Mouse (Mus musculus): Measurements from ENCODE around the gene Atp13a2.

Gene Atp13a2

DNA sequence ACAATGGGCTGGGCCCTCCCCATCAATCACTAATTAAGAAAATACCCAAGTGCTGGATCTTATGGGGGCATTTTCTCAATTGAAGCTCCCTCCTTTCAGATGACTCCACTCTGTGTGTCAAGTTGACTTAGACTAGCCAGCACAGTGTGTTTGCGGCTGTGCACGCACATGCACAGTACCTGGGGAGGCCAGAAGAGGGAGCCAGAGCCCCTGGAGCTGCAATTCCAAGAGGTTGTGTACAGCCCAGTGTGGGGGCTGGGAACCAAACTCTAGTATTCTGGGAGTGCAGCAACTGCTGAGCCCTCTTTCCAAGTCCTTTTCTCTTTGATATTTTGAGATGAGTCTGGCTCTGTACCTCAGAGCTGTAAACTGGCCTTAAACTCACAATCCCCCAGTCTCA, 5.1 kb upstream of the Atp13a2 start:
- ChIA-PET POLR2A (interaction anchor here (0.6 to 3.7 kb wide), 13 partner anchors 10 to 200 kb away, joined by 3 to 32 read pairs (median 4); no protein-coding TSS in a partner anchor), CTCF (interaction anchor here (0.5 to 2.5 kb wide), 33 partner anchors 10 to 595 kb away, joined by 3 to 14 read pairs (median 4); partner anchors contain the start of gene Fbxo42 (in 1 of the 4))

DNA sequence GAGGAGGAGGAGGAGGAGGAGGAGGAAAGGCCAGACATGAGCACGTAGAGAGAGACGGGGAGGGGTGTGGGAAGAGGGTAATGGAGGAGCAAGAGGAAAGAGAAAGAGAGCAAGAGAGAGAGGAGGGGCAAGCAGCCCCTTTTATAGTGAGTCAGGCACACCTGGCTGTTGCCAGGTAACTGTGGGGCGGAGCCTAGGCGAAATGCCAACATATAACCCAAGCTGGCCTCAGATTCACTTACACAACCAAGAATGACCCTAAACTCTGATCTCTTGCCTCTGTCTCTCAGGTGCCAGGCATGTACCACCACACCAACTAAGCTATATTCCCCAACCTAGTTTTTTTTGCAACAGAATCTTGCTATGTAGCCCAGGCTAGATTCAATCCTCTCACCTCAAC, 3.9 kb upstream of the Atp13a2 start:
- ChIA-PET CTCF (interaction anchor here in 3 of 4 experiments (0.6 to 1.9 kb wide), 11 partner anchors 14 to 96 kb away, joined by 3 to 9 read pairs (median 4); no protein-coding TSS in a partner anchor), POLR2A (interaction anchor here in 3 of 4 experiments (0.7 to 2.1 kb wide), 16 partner anchors 8 to 184 kb away, joined by 3 to 7 read pairs (median 4); partner anchors contain the start of gene Necap2 (in 2 of the 3))

DNA sequence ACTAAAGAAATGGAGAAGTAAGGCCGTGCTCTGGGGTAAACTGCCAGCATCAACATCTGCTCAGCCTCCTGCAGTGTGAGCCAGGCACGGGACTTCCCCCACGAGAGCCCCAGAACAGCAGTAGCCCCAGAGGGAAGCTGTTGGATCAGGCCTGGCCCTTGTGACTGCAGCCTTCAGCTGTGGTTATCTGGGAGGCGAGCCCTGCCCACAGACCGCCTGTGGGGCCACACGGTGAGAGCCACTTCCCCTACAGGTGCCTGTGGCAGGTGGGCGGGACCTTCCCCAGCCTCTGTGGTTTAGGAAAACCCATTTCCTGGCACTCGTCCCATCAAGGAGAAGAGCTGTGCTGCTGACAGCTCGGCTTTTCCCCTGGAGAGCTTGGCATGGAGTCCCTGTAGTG, 3.2 kb upstream of the Atp13a2 start:
- POLR2A ChIA-PET: interaction anchor here in 3 of 4 experiments (0.6 to 2.1 kb wide), 18 partner anchors 8 to 184 kb away, joined by 3 to 9 read pairs (median 4); partner anchors contain the start of gene Necap2 (in 2 of the 3)
- CTCF ChIA-PET: interaction anchor here (1.0 to 1.7 kb wide), 9 partner anchors 12 to 95 kb away, joined by 3 to 5 read pairs (median 4); no protein-coding TSS in a partner anchor

DNA sequence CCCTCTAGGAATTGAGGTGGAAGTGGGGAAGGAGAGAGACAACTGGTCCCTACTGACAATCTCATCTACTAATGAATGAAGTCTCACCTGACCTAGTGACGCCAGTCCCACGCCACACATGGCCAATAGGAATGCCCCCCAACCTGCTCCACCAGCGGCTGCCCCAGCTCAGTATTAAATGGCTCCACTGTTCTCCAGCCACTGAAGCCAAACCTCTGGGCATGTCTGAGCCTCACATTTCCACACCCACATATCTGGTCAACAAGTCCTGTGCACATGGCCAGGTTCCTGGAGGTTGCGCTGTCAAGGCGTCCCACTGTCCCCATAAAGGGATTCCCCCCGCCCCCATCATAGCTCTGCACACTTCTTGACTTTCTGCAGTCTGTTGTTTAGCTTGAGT, 2.1 kb upstream of the Atp13a2 start:
- POLR2A ChIA-PET: interaction anchor here in 3 of 4 experiments (0.5 to 2.1 kb wide), 3 partner anchors 13 to 191 kb away, joined by 3 to 7 read pairs (median 7); no protein-coding TSS in a partner anchor
- CTCF ChIA-PET: interaction anchor here in 2 of 4 experiments (0.6 to 1.3 kb wide), 3 partner anchors 13 to 1202 kb away, joined by 3 to 4 read pairs (median 3); no protein-coding TSS in a partner anchor

DNA sequence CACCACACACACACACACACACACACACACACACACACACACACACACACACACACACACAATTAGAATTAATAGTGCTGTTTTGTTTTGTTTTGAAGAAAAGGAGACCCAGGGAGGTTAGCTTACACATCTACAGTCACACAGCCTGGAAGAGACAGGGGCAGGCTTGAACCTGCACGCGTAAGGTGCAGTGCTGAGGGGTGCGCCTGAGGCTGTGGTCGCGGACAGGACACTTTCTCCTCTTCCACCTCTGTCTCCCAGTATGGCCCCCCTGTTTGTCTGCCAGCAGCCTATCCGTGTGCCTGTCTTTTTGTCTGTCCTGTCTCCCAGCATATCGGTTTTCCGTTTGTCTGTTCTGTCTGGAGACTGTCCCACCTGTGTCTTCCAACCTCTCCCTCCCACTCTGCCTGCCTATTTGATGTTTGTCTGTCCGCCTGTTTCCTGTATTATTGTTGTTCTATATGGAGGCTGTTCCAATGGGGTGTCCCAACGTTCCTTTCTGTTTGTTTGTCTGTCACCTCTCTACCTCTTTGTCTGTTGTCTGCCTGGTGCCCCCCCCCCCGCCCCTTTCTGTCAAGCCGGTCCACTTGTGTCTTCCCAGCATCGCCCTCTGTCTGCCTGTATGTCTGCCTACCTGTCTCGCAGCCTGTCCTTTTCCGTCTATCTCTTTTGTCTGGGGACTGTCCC, 506 bp upstream of the Atp13a2 start:
- ChIA-PET CTCF (interaction anchor here (0.6 to 1.4 kb wide), 11 partner anchors 15 to 1339 kb away, joined by 3 to 6 read pairs (median 3); no protein-coding TSS in a partner anchor), POLR2A (interaction anchor here in 2 of 4 experiments (0.6 to 1.5 kb wide), 10 partner anchors 9 to 616 kb away, joined by 3 to 5 read pairs (median 3); no protein-coding TSS in a partner anchor)

DNA sequence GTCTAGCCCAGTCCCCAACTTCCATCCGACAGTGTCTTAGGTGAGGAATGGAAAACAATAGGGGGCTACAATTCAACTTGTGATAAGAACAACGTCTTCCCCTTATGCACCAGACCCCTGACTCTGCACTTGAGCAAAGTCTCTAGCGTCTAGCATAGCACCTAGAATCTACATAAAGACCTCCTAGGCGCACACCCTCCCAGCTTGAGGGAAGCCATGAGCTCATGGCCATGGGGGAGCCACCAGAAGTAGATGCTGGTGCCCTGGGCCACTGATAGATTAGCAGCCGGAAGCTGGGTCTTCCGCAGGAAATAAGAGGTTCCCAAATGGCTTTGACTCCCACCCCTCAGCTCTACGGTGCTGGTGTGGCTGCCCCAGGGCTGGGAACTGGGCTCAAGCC, 803 bp downstream of the Atp13a2 start:
- ChIA-PET POLR2A (interaction anchor here in 2 of 4 experiments (1.0 to 1.6 kb wide), 10 partner anchors 8 to 77 kb away, joined by 3 to 5 read pairs (median 4); no protein-coding TSS in a partner anchor), CTCF (interaction anchor here in 3 of 4 experiments (0.5 to 1.4 kb wide), 8 partner anchors 16 to 146 kb away, joined by 3 to 13 read pairs (median 4); no protein-coding TSS in a partner anchor)

DNA sequence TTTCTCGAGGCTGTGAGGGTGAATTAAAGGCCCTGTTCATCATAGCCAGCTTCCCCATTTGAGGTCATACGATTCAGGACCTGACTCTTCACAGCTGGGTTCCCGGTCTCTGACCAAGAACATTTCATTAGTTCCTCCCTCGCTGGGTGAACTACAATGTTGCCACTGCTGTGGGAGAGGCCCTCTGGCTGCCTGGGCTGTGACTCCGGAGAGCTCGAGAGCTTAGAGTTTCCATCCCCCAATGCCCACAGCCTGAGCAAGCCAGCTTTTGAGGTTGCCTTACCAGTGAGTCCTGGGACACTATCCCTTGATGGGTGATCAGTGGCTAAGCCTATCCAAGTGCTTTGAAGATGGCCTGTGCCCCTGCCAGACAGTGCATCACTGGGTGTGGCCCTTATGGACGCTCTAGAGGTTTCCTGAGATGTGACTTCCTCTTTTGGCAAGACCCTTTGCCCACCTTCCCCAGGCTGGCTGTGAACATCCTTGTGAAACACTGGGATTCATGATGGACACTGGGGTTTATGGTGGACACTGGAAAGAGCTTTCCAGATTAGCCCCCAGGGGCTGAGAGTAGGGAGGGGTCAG, 2.1 kb downstream of the Atp13a2 start:
- CTCF ChIA-PET: interaction anchor here in 1 of 4 experiments (0.7 kb wide), 1 partner anchor 9 kb away, joined by 3 read pairs; no protein-coding TSS in a partner anchor

DNA sequence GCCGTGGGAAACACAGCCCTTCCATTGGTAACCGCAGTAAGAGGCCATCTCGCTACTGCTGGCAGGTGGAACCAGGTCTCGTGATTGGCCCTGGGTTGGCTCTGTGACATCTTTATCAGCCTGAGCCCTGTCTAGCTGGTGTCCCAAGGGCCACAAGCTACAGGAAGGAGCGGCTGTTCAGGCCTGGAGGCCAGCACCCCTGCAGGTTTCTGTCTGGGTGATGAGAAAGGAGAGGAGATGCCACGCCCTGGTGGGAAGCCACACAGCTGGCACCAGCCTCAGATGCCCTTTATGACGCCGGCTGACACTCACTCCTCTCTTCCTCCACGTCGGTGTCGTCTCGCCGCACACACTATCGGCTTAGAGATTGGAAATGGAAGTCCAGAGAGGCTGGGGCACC, 2.8 kb downstream of the Atp13a2 start:
- POLR2A ChIA-PET: interaction anchor here in 1 of 4 experiments (1.0 kb wide), 1 partner anchor 71 kb away, joined by 3 read pairs; the partner anchor contains the start of gene Crocc
- CTCF ChIA-PET: no interaction called here

More for the DNA sequence above, 2.1 kb downstream of the Atp13a2 start:
- POLR2A ChIA-PET: interaction anchor here in 2 of 4 experiments (0.7 to 1.6 kb wide), 6 partner anchors 9 to 76 kb away, joined by 3 to 5 read pairs (median 3); partner anchors contain the start of gene Crocc (in 1 of the 2)

DNA sequence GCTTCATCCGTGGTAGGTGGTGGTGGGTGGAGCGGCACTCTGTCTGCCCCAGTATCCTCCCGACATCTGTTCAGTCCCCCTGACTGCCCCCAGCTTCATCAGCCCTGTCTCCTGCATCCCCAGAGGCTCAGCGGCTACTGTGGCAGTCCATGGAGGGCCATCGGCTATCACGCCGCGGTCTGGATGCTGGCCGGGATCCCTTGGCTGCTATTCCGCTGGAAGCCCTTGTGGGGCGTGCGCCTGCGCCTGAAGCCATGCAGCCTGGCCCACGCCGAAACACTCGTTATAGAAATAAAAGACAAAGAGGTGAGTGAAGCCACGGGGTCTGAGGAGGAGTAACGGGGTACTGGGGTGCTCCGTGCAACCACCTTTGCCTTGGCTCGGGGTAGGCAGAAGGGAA, 5.5 kb downstream of the Atp13a2 start:
- ChIA-PET CTCF (interaction anchor here in 2 of 4 experiments (0.5 to 1.5 kb wide), 3 partner anchors 12 to 372 kb away, joined by 3 to 5 read pairs (median 3); no protein-coding TSS in a partner anchor), POLR2A (interaction anchor here in 1 of 4 experiments (0.5 to 1.8 kb wide), 5 partner anchors 9 to 222 kb away, joined by 3 to 6 read pairs (median 3); no protein-coding TSS in a partner anchor)

DNA sequence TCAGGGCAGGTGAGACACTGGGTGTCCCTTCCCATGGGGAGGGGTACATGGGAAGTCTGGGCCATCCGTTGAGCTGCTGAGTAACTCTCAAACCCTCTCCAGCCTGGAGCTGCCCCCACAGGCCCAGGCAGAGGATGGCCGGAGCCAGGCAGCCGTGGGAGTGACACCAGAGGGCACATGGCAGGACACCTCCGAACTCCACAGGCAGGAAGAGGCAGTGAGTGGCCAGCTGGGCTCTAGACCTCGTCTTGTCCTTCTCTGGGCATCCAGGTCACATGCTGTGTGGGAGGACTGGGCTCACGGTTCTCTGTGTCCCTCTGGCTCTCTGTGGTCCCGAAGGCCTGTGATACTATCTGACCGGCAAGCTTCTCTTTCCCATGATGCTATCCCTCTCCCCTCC, 7.2 kb downstream of the Atp13a2 start:
- POLR2A ChIA-PET: interaction anchor here in 1 of 4 experiments (0.8 to 1.8 kb wide), 2 partner anchors 13 to 17 kb away, joined by 3 to 6 read pairs; no protein-coding TSS in a partner anchor
- CTCF ChIA-PET: interaction anchor here in 2 of 4 experiments (1.0 to 2.4 kb wide), 3 partner anchors 12 to 71 kb away, joined by 3 to 7 read pairs (median 5); no protein-coding TSS in a partner anchor

DNA sequence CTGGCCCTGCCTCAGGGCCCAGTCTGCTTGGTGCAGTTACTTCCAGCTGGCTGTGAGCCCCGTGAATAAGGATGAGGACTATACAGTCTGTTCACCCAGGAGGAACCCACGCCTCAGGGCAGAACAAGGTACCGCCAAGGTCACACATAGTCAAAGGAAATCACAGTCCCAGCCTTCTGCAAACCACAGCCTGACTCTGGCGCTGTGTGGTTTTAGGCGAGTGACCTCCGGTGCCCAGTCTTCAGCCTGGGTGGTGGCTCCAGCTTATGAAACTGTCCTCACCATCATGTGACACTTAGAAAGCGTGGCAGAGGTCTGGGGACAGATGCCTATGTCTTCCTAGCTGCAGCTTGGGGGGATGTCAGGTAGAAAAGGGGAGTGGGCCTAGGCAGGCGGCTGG, 9.1 kb downstream of the Atp13a2 start:
- ChIA-PET POLR2A (interaction anchor here in 3 of 4 experiments (0.5 to 1.9 kb wide), 10 partner anchors 8 to 68 kb away, joined by 3 to 10 read pairs (median 4); partner anchors contain the start of gene Atp13a2 (in 1 of the 3)), CTCF (interaction anchor here in 2 of 4 experiments (0.6 to 1.4 kb wide), 8 partner anchors 9 to 251 kb away, joined by 3 to 4 read pairs (median 4); no protein-coding TSS in a partner anchor)

DNA sequence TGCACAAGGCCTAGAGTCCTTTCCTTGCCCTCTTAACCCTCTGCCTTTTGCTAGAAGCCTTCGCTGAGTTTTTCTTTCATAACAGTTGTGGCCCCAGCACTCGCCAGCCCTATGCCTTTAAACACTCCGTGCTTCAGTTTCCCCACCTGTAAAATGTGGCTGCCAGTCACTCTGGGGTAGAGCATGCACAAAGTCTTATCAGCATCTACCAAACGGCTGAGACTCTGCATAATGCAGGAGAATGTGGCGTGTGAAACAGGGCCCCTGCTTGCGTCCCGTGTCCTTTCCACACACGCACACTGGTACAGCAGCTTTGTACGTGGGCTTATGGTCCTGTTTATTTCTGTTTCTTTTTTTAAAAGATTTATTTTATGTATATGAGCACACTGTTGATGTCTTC, 10.1 kb downstream of the Atp13a2 start:
- ChIA-PET CTCF (interaction anchor here in 2 of 4 experiments (1.0 to 1.3 kb wide), 2 partner anchors 8 to 15 kb away, joined by 3 to 4 read pairs; no protein-coding TSS in a partner anchor), POLR2A (interaction anchor here in 2 of 4 experiments (1.2 to 1.9 kb wide), 4 partner anchors 7 to 20 kb away, joined by 3 to 7 read pairs (median 5); no protein-coding TSS in a partner anchor)

DNA sequence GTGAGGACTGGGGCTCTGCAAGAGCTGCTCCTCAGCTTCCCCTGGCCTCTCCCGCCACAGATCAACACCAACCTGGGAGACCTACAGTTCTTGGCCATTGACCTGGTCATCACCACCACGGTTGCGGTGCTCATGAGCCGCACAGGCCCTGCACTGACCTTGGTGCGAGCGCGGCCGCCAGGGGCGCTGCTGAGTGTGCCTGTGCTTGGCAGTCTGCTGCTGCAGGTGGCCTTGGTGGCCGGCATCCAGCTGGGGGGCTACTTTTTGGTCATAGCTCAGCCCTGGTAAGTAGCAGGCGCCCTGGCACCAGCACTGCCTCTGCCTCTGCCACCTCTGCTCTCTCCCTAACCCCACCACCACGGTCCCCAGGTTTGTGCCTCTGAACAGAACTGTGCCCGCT, 19.3 kb downstream of the Atp13a2 start:
- CTCF ChIA-PET: interaction anchor here (0.6 to 2.4 kb wide), 23 partner anchors 9 to 275 kb away, joined by 3 to 11 read pairs (median 4); no protein-coding TSS in a partner anchor
- POLR2A ChIA-PET: interaction anchor here in 3 of 4 experiments (0.5 to 1.9 kb wide), 10 partner anchors 8 to 277 kb away, joined by 3 to 9 read pairs (median 5); no protein-coding TSS in a partner anchor

DNA sequence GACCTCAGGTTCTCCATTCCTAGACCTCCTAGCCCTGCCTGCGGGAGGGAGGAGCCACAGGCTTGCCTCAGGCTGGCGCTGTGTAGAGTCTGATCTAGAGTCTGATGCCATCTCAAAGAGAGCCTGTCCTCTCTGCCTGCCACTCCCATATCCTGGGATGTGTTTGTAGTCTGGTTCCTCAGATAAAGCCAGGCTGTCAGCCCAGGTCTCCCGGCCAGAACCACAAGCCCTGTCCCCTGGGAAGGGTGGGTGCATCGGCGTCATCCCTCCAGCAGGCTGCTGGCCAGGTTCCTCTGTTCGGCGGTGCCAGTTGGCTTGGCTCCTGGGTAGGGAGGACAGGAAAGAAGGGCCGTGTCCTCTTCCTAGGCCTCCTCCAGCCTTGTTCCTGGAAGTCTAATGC, 21.4 kb downstream of the Atp13a2 start:
- POLR2A ChIA-PET: interaction anchor here in 2 of 4 experiments (0.6 to 1.4 kb wide), 5 partner anchors 10 to 159 kb away, joined by 3 to 10 read pairs (median 4); no protein-coding TSS in a partner anchor
- CTCF ChIA-PET: no interaction called here

DNA sequence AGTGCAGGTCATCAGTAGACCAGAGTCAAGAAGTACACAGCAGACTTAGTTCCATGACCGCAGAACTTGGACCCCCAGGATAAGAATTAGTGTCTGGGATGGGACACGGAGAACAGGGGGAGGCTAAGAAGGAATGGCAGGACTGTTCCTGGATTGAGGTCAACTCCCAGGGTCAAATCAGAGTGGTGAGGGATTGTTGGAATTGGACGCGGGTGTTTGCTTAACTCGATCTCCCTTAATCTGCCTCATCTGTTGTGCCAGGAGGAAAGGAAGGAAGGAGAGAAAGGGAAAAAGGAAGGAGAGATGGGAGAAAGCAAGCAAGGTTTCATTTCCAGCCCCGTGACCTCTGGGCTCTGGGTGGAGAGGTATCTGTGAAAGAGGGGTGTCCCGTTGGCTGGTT, 23.4 kb downstream of the Atp13a2 start, which contains the start of gene Mfap2:
Mfap2 (plus strand) TSS at position 301 of the 400 bp plus-strand sequence.
- ChIA-PET CTCF (no interaction called here), POLR2A (interaction anchor here in 2 of 4 experiments (0.9 to 5.6 kb wide), 4 partner anchors 8 to 31 kb away, joined by 3 to 66 read pairs (median 4); no protein-coding TSS in a partner anchor)

DNA sequence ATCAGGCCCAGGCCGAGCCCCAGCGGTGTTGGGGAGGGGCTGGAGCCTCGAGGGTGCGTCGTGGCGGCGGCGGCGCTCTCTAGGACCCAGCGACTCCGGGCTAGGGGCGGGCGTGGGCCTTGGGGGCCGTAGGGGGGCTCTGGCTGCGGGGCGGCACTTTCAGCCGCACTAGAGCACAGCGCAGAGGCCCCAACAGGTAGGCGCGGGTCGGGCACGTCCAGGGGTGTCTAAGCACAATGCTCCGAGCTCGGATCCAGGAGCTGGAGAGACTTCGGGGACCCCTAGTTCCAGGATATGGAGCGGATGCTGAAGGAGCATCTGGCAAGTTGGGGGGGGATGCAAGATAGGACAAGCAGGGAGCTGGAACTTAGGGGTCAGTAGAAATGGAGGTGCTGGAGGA, 23.9 kb downstream of the Atp13a2 start:
- CTCF ChIA-PET: interaction anchor here in 1 of 4 experiments (2.0 kb wide), 1 partner anchor 21 kb away, joined by 6 read pairs; no protein-coding TSS in a partner anchor
- POLR2A ChIA-PET: interaction anchor here in 2 of 4 experiments (0.7 to 5.6 kb wide), 7 partner anchors 9 to 38 kb away, joined by 3 to 66 read pairs (median 4); no protein-coding TSS in a partner anchor

DNA sequence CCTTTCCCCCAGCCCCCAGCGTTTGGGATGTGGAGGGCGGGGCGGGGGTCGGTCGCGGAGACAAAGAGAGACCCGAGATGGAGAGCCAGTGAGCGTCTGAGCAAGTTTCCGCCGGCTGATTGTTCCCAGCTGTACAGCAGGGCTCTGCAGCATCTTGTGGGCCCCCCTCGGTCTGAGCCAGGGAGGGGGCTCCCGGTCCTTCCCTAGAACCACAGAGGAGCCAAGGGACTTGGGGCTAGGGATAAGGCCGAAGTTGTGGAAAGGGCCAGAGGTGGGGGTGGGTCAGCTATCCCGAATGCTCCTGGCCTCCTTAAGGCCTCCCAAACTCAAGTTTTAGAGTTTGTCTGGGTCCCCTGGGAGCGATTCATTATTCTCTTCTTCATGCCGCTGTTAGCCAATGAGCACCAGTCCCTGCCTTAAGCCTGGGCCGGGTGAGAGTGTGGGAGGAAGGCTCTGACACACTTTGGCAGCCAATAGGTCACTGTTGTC, 24.3 kb downstream of the Atp13a2 start:
- POLR2A ChIA-PET: interaction anchor here in 2 of 4 experiments (0.7 to 5.6 kb wide), 9 partner anchors 9 to 208 kb away, joined by 3 to 66 read pairs (median 4); no protein-coding TSS in a partner anchor
- CTCF ChIA-PET: interaction anchor here in 1 of 4 experiments (2.0 kb wide), 1 partner anchor 21 kb away, joined by 6 read pairs; no protein-coding TSS in a partner anchor

Measured in embryonic stem cell, embryonic (primary cell).